Mouse (Mus musculus): Measurements from ENCODE around the gene Dpagt1. TPM values are rescaled to one million over a fixed set of nuclear protein-coding genes. Genes with fewer than 3 reads are reported as not detected.
A peak's percentile ranks its signal among the peaks of the same experiment; 100 is the strongest.
"Not testable (repeated sequence)": the region's sequence is repeated elsewhere in the genome, so short reads cannot be mapped to it uniquely, and the experiment has no call there.

The Dpagt1 gene
- 10 to 100 TPM; 11.7 to 17.0 TPM for total RNA-seq (2021)
- long read RNA-seq, experiment 1, transcript Dpagt1-201 (9 exons, 2,205 nt): major isoform, 22 of 27 reads
- long read RNA-seq, experiment 1, partial matches to known transcripts: 2 of 27 reads
- long read RNA-seq, experiment 1, other reads (novel, unspliced or antisense): 1 of 27 reads
- long read RNA-seq, experiment 2, transcript Dpagt1-201 (9 exons, 2,205 nt): major isoform, 17 of 23 reads
- long read RNA-seq, experiment 2, partial matches to known transcripts: 4 of 23 reads
- long read RNA-seq, experiment 2, other reads (novel, unspliced or antisense): 2 of 23 reads

DNA sequence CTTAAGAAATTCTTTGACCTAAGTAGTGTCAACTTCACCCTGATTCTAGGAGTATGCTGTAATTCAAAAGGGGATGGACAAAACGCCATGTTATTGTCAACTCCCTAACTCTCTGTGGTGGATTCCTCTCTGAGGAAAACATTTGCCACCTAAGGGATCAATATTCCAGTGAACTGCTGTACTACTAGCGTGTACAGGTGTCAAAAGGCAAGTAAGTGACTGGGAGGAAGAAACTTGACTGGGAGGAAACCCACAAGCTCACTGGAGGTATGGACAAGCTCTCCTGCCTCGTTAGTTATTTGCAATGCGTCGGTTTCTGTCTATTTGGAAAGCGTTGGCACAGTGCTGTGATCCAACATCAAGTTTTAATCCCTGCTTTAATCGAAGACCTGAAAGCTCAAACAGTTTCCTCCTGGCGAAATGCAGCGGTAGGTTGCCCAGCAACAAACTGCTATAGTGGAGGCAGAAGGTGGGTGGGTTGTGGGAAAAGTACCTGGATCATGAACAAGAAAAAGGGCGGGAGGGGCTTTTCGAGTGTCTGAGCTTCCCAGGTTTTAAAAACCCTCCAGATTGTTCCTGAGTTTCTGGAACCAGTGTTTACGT lies at the start of gene Dpagt1:
Gene Dpagt1, plus strand, starts transcription at position 252 of the 603 bp plus-strand sequence.
- no peak for DNase-seq

DNA sequence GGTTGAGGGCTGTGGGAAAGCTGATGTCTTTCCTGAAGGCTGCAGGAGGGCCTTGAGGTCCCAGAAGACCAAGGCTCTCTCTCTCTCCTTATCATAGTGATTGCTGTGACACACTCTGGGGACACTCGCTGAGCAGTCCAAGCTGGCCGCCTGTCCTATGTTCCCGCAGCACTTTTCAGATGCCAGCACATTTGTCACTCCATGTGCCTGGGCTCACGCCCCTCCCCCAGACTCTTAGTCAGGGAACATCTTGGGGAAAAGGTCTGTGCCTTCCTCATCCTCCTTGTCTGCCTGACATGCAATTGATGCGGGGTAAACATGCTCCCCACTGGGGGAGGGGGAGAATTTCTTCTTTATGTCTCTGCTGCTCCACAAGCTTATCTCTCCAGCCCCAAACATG lies 42.6 kb upstream of the Dpagt1 start:
- no peak for DNase-seq

DNA sequence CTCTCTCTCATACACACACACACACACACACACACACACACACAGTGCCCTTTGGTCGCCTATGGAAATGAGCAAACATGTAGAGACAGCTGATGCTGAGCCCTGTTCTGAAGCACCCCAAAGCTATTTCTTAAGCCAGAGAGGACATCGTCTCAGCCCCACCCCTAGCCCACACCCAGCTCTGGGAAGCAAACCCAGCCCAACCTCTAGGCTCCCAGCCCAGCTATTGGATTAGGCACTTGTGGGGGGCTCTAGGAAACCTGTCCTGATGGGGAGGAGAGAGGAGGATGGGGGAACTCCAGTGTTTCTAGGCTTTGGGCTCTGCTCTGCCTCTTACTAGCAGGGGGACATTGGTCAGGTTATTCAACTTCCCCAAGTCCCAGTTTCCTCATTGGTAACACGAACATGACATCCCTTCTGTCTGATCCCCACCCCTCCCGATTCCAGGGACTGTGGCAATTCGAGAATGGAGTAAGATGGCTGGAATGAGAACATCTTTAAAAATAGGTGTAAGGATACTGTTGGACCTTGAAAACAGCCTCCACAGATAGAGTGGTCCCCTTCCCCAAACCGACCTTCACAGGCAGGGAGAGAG lies 39.5 kb upstream of the Dpagt1 start:
- DNase-seq: no peak

DNA sequence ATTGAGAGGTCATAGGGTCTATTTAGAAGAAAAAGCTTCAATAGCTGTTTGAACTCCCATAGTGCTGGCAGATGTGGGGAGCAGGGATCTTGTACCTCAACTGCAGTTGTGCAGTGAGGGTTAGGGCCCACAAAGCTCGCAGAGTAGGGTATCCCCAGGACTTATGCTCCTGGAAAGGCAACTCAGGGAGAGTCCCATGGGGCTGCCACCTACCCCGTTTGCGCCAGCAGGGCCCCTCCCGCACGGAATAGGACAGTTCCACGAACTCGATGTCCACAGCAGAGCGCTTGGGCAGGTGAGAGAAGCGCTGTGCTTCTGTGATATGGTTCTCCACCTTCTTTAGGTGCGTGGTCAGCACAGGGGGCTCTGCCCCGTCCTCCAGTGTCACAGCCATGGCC lies 38.8 kb upstream of the Dpagt1 start:
- no peak for DNase-seq

DNA sequence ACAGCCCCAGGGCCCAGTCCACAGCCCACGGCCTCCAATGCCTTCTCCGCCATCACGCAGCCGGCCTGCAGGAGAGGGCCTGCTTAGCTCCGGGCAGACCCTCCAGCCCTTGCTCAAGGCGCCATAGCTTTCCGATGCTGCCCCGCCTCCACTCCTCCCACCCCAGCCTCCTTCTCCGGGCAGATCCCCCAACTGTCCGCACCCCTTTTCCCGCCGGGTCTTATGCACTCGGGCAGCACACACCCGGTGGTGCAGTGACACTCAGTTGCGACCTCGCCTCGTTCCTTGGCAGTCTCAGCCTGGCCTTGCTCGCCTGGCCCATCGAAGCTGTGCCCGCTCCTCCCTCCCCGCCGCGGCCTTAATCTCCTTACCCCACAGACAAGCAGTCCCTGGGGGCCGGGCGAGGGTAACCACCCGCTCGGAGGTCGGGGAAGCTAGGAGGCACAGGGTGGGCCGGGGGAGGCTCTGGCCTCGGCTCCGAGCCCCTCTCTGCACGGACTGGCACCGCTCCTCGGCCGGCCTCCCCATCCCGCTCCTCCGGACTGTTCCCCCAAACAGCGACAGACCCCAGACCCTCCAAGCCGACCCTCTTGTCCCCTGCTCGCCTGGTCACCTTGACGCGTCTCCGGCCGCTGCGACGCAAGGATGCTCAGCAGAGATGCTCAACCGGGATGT lies 38.3 kb upstream of the Dpagt1 start:
- DNase-seq: peak; percentile 34

DNA sequence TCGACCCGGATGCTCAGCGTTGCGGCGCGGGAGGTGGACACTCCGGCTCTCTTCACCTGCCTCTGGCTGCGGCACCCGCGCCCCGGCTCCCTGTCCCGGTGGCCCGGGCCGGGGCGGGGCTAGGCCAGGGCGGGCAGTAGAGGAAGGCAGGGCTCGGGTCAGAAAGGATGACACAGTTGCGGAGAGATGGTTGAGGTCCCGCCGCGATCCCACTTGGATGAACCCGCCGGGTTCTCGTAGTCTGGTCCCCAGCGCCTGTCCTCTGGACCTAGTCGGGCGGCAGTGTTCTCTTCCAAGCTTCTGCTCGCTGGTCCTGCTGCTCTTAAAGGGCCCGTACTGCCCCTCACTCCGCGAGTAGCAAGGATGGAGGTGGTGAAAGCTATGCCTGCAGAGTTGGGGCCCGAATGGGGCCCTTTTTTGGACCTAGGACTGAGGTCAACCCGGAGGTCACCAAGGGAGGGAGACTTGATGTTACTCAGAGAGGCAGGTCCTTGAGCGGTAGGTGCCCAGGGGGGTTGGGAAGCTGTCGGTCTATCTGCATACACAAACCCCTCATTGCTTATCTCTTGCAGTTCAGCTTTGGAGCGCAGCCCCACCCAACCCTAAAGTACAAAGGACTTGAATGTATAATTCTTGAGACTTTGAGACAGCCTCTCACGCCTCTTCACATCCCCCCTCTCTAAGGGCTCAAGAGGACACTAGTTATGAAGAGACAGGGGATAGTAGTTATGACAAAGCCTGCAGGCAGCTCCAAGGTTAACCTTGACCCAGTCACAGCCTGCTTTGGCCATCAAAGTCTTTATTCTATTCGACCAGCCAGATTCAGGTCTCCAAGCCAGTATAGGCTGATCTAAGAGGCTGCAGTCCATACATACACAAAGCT lies 37.5 kb upstream of the Dpagt1 start, which contains the start of gene Abcg4:
Gene Abcg4, minus strand, starts transcription at position 540 of the 883 bp plus-strand sequence.
- DNase-seq: no peak

DNA sequence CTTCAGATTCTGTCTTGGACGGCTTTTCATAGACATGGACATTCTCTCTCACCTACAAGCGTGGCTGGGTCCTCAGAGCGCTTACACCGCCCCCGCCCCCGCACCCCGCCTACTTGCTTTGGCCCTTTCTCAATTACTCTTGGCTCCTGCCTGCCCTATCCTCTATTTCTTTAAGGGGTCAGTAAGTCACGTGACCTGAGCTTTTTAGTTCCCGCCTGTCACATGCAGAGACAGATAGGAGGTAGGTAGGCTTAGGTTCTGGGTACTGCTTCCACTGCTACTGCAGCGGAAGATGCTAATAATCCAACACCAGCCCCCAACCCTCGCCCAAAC lies 36.9 kb upstream of the Dpagt1 start:
- DNase-seq: no peak

DNA sequence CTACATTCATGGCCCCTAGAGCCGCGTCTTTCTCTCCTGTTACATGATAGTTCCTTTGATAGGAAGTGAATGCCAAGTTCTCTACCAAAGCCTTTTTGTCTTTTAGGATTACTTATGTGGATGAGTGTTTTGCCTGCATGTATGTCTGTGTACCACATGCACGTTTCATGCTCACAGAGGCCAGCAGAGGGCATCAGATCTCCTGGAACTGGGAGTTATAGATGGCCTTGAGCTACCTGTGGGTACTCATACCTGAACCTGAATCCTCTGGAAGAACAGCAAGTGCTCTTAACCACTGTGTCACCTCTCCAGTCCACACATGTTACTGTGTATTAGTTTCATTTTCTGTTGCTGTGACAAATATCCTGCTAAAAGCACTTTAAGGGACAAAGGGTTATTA lies 33.3 kb upstream of the Dpagt1 start:
- no peak for DNase-seq

DNA sequence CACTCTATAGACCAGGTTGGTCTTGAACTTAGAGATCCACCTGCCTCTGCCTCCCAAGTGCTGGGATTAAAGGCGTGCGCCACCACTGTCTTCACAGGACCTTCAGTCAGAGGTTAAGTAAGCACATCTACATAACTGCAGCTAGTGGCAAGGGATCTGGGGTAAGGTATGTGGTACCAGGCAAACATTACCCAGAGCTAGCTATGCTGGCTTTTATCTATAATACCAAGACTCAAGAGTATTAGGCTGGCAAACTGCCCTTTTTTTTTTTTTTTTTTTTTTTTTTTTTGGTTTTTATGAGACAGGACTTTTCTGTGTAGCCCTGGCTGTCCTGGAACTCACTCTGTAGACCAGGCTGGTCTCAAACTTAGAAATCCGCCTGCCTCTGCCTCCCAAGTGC lies 25.8 kb upstream of the Dpagt1 start:
- not testable (repeated sequence) for DNase-seq

DNA sequence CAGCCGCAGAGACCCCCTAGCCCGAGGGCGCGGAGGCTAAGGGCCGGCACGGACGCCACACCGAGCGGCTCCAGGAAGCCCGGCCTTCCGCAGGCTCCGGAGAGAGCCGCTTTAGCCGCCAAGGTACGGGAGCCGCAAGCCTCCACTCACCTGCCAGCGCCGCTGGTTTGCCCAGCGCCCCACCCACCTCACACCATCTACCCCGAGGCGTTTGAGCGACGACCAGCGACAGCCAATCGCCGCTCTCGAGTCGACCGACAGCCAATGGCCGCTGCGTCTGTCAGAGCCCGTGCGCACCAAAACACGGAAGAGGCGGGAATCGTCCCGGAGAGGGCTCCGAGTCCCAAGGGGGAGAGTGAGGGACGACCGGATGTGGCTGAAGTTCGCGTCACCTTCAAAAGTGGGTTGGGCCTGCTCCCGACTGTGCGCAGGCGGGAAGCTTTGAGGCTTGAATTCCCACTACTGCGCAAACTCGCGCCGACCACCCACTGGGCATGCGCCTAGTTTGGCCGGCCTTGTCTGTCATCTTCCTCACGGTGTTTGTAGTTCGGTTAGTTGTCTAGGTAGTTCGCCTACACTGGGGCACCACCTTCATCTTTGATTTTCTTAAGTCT lies 20.2 kb upstream of the Dpagt1 start, which contains the start of gene Hinfp:
Gene Hinfp, minus strand, starts transcription at position 206 of the 614 bp plus-strand sequence.
- peak; percentile 92 for DNase-seq

DNA sequence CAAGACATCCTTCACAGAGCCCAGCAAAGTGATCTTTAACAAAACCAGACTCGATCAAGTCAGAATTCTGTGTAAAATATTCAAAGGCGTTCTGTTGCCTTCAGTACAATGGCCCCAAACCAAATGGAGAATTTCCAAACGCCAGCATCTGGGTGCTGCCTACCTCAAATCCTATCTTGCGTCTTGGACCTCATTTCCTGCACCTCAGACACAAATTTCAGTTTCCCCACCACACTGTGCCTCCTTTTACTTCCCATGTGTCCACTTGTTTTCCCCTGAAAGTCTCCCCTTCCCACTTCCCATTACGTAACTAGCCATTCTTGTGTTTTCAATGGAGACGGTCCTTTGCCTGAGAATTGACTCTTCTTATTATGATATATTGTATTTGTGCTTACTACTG lies 19.3 kb upstream of the Dpagt1 start:
- no peak for DNase-seq

DNA sequence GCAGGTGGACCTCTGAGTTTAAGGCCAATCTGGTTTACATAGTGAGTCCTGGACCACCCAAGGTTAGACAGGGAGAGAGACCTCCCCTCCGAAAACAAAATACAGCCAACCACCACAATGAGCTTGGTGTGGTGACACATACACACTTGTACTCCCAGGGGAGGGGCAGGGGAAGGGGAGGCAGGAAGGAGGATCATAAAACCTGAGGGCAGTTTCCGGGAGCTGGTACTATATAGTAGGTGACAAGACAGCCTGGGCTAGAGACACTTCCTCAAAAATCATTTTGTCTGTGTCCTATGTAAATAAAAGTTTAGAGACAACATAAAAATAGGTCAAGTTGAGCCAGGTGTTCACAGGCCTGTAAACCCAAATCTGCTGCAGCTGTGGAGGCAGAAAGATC lies 18.6 kb upstream of the Dpagt1 start:
- DNase-seq: no peak

DNA sequence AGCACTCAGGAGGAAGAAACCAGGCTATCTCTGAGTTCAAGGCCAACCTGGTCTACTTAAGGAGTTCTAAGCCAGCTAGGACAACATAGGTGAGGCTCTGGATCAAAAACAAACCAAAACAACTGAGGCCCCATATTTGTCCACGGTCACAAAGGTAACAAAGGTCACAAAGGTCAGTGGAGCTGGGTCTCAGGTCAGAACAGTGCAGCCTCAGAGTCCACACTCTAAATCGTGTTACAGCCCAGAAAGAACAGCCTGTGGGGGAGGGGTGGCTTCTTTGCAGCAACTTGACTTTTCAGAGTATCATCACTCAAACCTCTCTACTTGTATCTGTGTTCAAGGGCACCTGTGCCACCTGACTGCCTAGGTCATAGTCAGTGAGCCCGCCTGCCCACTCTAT lies 16.1 kb upstream of the Dpagt1 start:
- no peak for DNase-seq

DNA sequence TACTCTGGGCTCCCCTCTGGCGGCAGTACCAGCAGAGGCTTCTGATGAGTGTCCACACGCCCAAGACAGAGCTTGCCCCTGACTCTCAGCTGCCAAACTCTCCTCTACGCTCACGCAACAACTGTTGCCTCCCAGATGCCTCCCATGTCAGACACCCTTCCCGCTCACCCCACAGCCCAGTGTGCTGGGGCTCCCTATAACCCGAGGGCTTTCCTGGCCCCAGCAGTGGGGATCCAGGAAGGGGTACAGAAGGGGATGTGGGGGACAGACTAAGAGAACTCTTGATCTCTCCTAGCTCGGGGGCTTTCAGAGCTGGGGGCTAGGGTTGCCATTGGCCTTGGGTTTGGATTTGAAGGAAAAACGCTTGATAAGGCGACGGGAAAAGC lies 15.1 kb upstream of the Dpagt1 start:
- DNase-seq: no peak

DNA sequence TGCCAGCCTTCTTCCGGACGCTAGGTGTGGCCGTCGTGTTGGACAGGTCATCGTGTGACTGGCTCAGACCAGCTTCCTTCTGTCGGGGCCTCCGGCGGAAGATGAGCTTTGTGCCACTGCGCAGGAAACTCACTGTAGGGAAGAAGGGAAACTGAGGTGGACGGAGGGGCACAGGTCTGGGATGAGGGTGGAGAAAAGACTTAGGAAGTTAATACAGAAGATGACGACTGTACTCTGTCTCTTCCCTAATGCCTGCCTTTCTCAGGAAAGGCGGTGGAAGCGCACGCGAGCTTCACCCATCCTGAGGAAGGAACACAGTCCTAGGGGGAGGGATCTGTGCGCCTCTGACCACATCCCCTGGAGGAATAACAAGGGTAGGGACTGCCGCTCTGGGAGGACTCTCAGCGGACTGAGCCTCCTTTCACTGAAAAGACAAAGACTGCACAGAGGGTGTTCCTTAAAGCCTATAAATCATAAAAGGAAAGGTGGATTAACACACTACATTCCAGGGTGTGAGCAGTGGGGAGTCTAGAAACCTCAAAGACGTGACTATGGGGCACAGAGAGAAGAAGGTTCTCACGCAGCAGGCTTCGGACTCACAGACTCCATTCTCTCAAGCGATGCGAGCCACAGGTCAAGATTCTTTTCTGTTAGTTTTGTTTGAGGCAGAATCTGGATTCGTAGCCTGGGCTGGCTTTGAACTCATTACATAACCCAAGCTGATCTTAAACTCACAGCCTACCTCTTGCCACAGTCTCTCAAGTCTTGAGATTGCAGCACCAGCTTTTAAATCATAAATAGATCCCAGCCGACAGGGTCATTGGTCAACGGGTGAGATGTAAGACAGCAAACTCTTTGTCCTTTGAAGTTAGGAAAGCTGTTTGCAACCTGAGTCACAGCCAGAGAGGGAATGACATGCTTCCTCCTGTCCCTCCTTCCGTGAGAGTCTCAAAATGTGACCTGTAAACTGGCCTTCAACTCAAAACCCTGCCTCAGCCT lies 14.4 kb upstream of the Dpagt1 start:
- DNase-seq: no peak

DNA sequence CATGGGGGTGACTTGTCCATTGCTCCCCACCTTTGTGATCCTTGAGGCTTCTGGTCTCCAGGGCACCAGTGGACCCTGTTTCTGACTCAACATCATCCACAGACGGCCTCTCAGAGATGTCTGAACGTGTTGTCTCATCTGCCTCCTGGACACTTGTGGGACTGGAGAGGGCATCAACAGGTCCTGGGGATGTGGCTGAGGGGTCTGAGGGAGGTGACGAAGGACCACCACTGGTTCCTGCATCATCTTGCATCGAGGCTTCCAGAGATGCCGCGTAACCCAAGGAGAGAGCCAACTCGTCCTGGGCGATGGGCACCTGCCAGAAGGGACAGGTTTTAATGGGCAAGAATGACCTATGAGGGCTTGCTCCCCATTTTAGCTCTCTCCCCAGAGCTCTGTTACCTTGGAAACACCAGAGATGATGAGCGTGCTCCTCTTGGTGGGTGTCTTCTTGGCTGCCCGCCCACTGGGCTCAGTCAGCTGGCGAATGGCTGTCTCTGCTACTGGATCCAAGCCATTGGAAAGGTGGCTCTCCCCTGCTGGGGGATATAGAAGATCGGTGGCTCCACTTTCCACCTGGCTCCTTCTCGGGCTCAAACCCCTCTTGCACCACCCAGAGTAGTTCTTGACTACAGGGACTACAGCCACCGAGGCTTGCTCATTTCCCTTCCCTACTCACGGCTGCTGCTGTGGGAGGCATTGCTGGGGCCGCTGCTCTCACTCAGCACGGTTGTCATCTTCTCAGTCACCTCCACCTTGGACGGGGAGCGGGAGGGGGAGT lies 12.2 kb upstream of the Dpagt1 start:
- no peak for DNase-seq

DNA sequence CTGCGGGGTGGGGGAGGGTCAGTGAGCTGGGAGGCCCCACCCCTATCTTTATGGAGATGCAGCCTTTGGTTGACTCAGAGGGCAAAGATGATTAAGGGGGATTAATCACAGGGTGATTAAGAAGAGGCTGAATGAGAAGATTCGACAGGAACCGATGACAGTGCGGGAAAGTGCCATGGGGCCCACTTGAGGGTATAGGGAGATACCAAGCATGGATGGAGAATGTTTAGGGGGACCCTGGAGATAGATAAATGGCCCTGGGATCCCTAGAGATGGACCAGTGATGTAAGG lies 11.6 kb upstream of the Dpagt1 start:
- DNase-seq: no peak

DNA sequence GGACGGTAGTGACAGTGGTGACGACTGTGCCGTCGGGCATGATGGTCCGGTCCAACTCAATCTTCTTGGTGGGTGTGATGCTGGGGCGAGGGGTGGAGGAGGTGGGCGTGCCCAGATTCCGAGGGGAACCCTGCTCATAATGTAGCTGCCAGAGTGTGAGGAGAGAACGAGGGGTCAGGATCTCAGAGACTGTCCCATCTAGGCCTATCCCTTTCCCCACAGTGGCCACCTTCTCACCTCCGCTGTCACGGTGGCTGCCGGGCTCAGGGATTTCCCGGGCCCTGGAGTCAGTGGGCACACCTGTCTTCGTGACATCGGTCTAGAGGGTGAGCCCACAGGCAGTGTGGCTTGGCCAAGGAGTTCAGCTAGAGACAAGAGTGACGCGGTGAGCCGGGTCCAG lies 10.9 kb upstream of the Dpagt1 start:
- no peak for DNase-seq

DNA sequence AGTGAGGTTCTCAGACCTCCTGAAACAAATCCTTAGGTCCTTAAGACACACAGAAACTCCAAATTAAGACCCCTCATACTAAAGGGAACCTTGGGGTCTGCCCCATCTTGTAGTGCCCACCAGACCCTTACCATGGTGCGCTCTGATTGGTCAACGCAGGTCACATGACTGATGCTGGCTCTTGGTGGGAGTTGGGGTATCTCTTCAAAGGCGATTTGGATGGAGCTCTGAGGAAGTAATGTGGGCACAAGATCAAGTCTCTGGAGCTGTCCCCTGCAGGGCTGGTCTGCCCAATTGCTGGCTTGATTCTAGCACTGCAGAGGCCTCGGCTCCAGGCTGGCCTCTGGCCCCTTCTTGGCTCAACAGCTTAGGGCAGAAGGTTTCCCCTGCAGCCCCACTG lies 8.4 kb upstream of the Dpagt1 start:
- no peak for DNase-seq
